Mouse (Mus musculus) testis, adult 2 months (tissue): ENCODE measurements around the gene Pip4k2a. TPM values are rescaled to one million over a fixed set of nuclear protein-coding genes. Genes with fewer than 3 reads are reported as not detected.

ENCODE experiments used
- H3K27ac ChIP-seq: fragments of 200-500 bp; 2 replicates; pipeline ENCODE4 v1.5.1; 2012; ENCODE audit warnings: low read depth, low read length; ENCODE audit not compliant: control insufficient read depth, insufficient read depth
- H3K27me3 ChIP-seq: fragments of 200-500 bp; 2 replicates; pipeline ENCODE4 v1.6.1; 2012; ENCODE audit warnings: mild to moderate bottlenecking, low read length, moderate library complexity; ENCODE audit not compliant: control insufficient read depth, insufficient read depth
- H3K36me3 ChIP-seq: fragments of 200-500 bp; 2 replicates; pipeline ENCODE4 v1.6.1; 2012; ENCODE audit warnings: mild to moderate bottlenecking, low read length; ENCODE audit not compliant: control insufficient read depth, insufficient read depth
- H3K4me1 ChIP-seq: fragments of 200-500 bp; 2 replicates; pipeline ENCODE4 v1.6.1; 2012; ENCODE audit warnings: low read length; ENCODE audit not compliant: control insufficient read depth, insufficient read depth
- H3K4me3 ChIP-seq: fragments of 200-500 bp; 2 replicates; pipeline ENCODE4 v1.5.1; 2012; ENCODE audit warnings: low read depth, mild to moderate bottlenecking, low read length, moderate library complexity, mixed read lengths; ENCODE audit not compliant: control insufficient read depth
- CTCF ChIP-seq: fragments of 200-500 bp; IDR thresholded peaks from 2 replicates; pipeline ENCODE4 v1.5.1; 2012; ENCODE audit warnings: low read depth, mild to moderate bottlenecking, inconsistent platforms, low read length, moderate library complexity; ENCODE audit not compliant: control insufficient read depth, insufficient read depth, insufficient replicate concordance
- POLR2A ChIP-seq: fragments of 200-500 bp; IDR thresholded peaks from 2 replicates; pipeline ENCODE4 v1.6.1; 2012; ENCODE audit warnings: low read depth, mild to moderate bottlenecking, inconsistent platforms, low read length, moderate library complexity; ENCODE audit not compliant: control insufficient read depth
- polyA plus RNA-seq: library from polyadenylated mRNA; depleted of rRNA; stranded (reverse); fragments of >200 nt; gene quantifications from 2 replicates; pipeline ENCODE4 v1.2.3, GENCODE M21; 2012

The Pip4k2a gene
- polyA plus RNA-seq, 1 experiment = 1.3 TPM

GRCm38 (mm10) chr2:18920461-18920877 is 77.5 kb downstream of the Pip4k2a start:
- H3K4me1 ChIP-seq = no peaks in the 10 kb centered on the region
- TF ChIP-seq CTCF (no peak), POLR2A (no peak)
- H3K27ac ChIP-seq = no peak overlapping the region

GRCm38 (mm10) chr2:18919797-18920354 is 78.0 kb downstream of the Pip4k2a start:
- Histone ChIP-seq H3K4me1 (no peaks in the 10 kb centered on the region), H3K27ac (no peak overlapping the region), H3K27me3 (no peaks in the 10 kb centered on the region), H3K36me3 (no peaks in the 10 kb centered on the region), H3K4me3 (no peak overlapping the region)
- TF ChIP-seq CTCF = no peak
- TF ChIP-seq POLR2A = no peak

More at GRCm38 (mm10) chr2:18920461-18920877, 77.5 kb downstream of the Pip4k2a start:
- Histone ChIP-seq H3K4me3 (no peak overlapping the region), H3K36me3 (no peaks in the 10 kb centered on the region), H3K27me3 (no peaks in the 10 kb centered on the region)

GRCm38 (mm10) chr2:18917838-18918237 is 80.1 kb downstream of the Pip4k2a start:
- H3K4me3 ChIP-seq = no peak overlapping the region
- no peaks in the 10 kb centered on the region for H3K36me3 ChIP-seq
- TF ChIP-seq CTCF (no peak), POLR2A (no peak)
- no peaks in the 10 kb centered on the region for H3K4me1 ChIP-seq
- H3K27me3 ChIP-seq = no peaks in the 10 kb centered on the region
- no peak overlapping the region for H3K27ac ChIP-seq

- H3K4me3 ChIP-seq = no peak overlapping the region
- H3K27me3 ChIP-seq = no peaks in the 10 kb centered on the region
- no peak for TF ChIP-seq POLR2A
- no peak for TF ChIP-seq CTCF
- H3K36me3 ChIP-seq = no peaks in the 10 kb centered on the region
- H3K4me1 ChIP-seq = no peaks in the 10 kb centered on the region; the same call in 1 of the 2 replicates
- H3K27ac ChIP-seq = no peak overlapping the region
Observed at GRCm38 (mm10) chr2:18917380-18917750, 80.6 kb downstream of the Pip4k2a start.

GRCm38 (mm10) chr2:18916615-18917379 is 81.1 kb downstream of the Pip4k2a start:
- no peaks in the 10 kb centered on the region; the same call in 1 of the 2 replicates for H3K4me1 ChIP-seq
- H3K27ac ChIP-seq = no peak overlapping the region
- TF ChIP-seq CTCF = no peak
- TF ChIP-seq POLR2A = no peak
- H3K4me3 ChIP-seq = no peak overlapping the region
- H3K36me3 ChIP-seq = no peaks in the 10 kb centered on the region
- H3K27me3 ChIP-seq = no peaks in the 10 kb centered on the region

GRCm38 (mm10) chr2:18916042-18916407 is 81.9 kb downstream of the Pip4k2a start:
- H3K27ac ChIP-seq = no peak overlapping the region
- no peaks in the 10 kb centered on the region for H3K27me3 ChIP-seq
- no peak for TF ChIP-seq CTCF
- no peak for TF ChIP-seq POLR2A
- H3K4me3 ChIP-seq = no peak overlapping the region
- no peaks in the 10 kb centered on the region; the same call in 1 of the 2 replicates for H3K4me1 ChIP-seq
- H3K36me3 ChIP-seq = no peaks in the 10 kb centered on the region

GRCm38 (mm10) chr2:18915372-18916041 is 82.4 kb downstream of the Pip4k2a start:
- Histone ChIP-seq H3K4me3 (no peak overlapping the region), H3K4me1 (no peaks in the 10 kb centered on the region; the same call in 1 of the 2 replicates), H3K36me3 (no peaks in the 10 kb centered on the region), H3K27ac (no peak overlapping the region), H3K27me3 (no peaks in the 10 kb centered on the region)
- TF ChIP-seq CTCF (no peak), POLR2A (no peak)
